Mouse (Mus musculus) erythroblast, embryonic 14.5 days (primary cell): ENCODE data around the gene Eif1ad. TPM values are rescaled to one million over a fixed set of nuclear protein-coding genes. Genes with fewer than 3 reads are reported as not detected.

Experiments
- H3K27me3 ChIP-seq: 2 replicates; pipeline ENCODE4 v1.6.1; 2012; ENCODE audit warnings: inconsistent platforms; ENCODE audit not compliant: control insufficient read depth
- H3K36me3 ChIP-seq: 2 replicates; pipeline ENCODE4 v1.6.1; 2012; ENCODE audit warnings: mild to moderate bottlenecking, inconsistent platforms; ENCODE audit not compliant: control insufficient read depth
- H3K4me1 ChIP-seq: 2 replicates; pipeline ENCODE4 v1.6.1; 2012; ENCODE audit warnings: inconsistent platforms; ENCODE audit not compliant: control insufficient read depth
- H3K4me3 ChIP-seq: replicated peaks from 2 replicates; pipeline ENCODE3; 2012; ENCODE audit warnings: moderate library complexity, mild to moderate bottlenecking, inconsistent platforms
- H3K9me3 ChIP-seq: 2 replicates; pipeline ENCODE4 v1.6.1; 2012; ENCODE audit warnings: low read length, inconsistent platforms, mixed read lengths; ENCODE audit not compliant: control insufficient read depth
- GATA1 ChIP-seq: IDR thresholded peaks from 2 replicates; pipeline ENCODE4 v1.6.1; 2012; ENCODE audit warnings: low read length, inconsistent platforms, mixed read lengths
- TAL1 ChIP-seq: IDR thresholded peaks from 3 replicates; pipeline ENCODE4 v1.6.1; 2012; ENCODE audit warnings: low read length, inconsistent platforms, mixed read lengths
- polyA plus RNA-seq: library from polyadenylated mRNA; stranded (reverse); fragments of >175 nt; gene quantifications from 2 replicates; pipeline ENCODE4 v1.2.3, GENCODE M21; 2012

Eif1ad gene
- polyA plus RNA-seq, 1 experiment = 4.6 TPM

DNA sequence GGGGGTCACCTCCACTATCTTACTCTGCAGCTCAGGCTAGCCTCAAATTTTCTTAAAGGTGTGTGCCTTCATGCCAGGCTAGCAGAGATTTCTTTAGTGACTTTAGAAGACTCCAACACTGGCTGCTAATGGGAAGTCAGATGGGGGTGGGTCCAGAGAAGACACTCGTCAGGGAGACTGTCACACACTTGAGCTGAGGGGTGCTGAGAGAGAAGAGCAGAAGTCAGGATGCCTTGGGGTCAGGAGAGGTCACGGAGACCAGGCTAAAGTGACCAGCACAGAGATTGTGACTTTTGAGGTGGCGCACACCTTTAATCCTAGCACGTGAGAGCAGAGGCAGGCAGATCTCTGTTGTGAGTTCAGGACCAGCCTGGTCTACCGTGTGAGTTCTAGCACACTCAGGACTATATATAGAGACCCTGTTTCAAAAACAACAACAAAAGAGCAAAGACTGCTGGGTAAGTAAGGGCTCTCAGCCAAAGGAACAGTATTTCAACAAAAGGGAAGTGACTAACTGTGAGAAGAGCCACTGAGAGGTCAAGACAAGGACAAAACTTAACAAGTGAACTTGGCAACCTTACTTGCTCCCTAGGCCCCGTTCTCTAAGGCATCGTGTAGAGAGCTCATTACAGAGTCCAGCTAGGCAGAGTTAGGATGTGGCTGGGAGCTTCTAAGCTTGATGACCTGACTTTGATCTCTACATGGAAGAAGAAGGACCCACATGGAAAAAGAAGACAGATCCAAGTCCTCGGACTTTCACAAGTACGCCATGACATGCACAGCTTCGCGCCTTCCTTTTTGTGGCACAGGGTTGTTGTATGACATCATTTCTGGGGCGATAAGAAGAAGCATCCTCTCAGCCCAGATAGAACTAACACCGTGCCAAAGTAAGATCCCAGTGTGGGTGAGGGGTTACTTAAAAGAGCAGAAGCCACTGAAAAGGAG lies 41.8 kb downstream of the Eif1ad start:
- H3K36me3 ChIP-seq = no peaks in the 10 kb centered on the region

DNA sequence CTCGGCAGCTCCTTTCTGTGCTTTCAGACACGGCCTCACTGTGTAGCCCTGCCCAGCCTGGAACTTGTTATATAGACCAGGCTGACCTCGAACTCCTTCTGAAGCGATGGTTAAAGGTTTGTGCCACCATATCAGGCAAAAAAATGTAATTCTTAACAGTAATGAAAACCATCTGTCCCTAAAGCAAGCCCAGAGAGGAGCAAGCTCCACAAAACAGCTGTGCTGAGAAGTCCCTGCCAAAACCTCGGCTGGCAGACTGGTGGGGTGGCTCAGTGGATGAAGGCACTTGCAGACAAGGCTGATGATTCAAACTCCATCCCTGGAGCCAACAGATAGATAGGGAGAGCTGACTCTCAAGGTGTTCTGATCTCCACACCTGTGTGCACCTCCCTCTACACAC lies 42.5 kb downstream of the Eif1ad start:
- Histone ChIP-seq H3K36me3 (no peaks in the 10 kb centered on the region), H3K4me3 (no peak overlapping the region), H3K27me3 (no peaks in the 10 kb centered on the region), H3K4me1 (peaks cover 2% of the 10 kb centered on the region; the same call in 1 of the 2 replicates), H3K9me3 (no peaks in the 10 kb centered on the region)
- no peak for TF ChIP-seq GATA1
- TF ChIP-seq TAL1 = no peak

More for the DNA sequence above, 41.8 kb downstream of the Eif1ad start:
- H3K4me1 ChIP-seq = peaks cover 2% of the 10 kb centered on the region; the same call in 1 of the 2 replicates
- no peak overlapping the region for H3K4me3 ChIP-seq
- no peaks in the 10 kb centered on the region for H3K9me3 ChIP-seq
- H3K27me3 ChIP-seq = no peaks in the 10 kb centered on the region
- TF ChIP-seq GATA1 (no peak), TAL1 (no peak)

DNA sequence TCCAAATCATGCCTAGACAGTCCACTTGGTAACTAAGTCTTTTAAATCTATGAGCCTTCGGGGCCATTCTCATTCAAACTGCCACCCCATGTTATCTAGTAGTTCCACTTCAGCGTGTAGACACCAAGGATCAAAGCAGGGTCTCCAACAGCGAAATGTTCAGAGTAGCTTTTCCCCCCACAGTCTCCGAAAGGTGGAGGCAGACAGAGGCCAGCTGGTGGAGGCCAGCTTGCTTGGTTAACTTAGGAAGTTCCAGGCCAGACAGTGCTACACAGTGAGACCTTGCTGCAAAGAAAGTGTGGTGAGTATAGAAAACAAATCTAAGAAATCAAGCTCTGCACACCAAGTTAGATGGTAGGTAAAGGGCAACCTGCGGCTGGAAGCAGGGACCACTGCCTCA lies 44.1 kb downstream of the Eif1ad start:
- Histone ChIP-seq H3K4me3 (no peak overlapping the region), H3K9me3 (no peaks in the 10 kb centered on the region), H3K36me3 (no peaks in the 10 kb centered on the region), H3K27me3 (no peaks in the 10 kb centered on the region), H3K4me1 (peaks cover 7% of the 10 kb centered on the region)
- TF ChIP-seq GATA1 = no peak
- TF ChIP-seq TAL1 = no peak

DNA sequence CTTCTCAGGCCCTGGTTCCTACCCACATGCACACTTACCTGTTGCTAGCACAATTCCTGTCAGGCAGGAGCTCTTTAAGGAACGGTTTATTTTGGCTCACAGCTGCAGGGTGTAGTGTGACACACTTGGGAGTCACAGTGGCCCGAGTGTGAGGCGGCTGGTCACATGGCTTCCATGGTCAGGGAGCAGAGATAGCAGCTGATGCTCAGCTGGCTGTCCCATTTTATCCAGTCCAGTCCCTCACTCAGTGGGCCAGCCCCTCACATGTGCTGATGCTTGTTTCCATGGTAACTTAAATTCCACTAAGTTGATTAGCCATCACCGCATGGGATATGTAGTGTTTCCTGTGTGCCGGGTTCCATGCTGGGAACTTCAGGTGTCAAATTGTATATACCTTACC lies 45.4 kb downstream of the Eif1ad start:
- no peaks in the 10 kb centered on the region for H3K9me3 ChIP-seq
- H3K36me3 ChIP-seq = no peaks in the 10 kb centered on the region
- H3K27me3 ChIP-seq = no peaks in the 10 kb centered on the region
- peaks cover 7% of the 10 kb centered on the region for H3K4me1 ChIP-seq
- TF ChIP-seq GATA1 (no peak), TAL1 (no peak)
- no peak overlapping the region for H3K4me3 ChIP-seq

DNA sequence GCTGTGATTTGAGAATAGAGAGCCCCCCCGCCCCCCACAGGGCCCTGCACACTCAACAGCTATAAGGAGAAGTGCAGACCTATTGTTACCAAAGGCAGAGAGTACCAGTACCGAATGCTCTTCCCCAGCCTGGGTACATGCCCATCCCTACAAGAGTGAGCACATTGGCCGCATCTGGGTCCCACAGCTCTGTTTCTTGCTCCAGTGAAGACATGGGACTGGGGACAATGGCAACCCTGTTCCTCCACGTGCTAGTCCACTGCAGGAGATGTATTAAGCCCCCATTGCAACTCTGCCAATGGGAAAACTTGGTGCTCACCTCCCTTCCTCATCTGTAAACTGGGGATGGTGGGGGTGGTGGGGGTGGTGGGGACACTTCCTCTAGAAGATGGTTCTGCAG lies 47.3 kb downstream of the Eif1ad start:
- H3K36me3 ChIP-seq = no peaks in the 10 kb centered on the region
- H3K27me3 ChIP-seq = no peaks in the 10 kb centered on the region
- H3K9me3 ChIP-seq = no peaks in the 10 kb centered on the region
- no peak for TF ChIP-seq GATA1
- no peak for TF ChIP-seq TAL1
- H3K4me3 ChIP-seq = no peak overlapping the region
- peaks cover 7% of the 10 kb centered on the region for H3K4me1 ChIP-seq

DNA sequence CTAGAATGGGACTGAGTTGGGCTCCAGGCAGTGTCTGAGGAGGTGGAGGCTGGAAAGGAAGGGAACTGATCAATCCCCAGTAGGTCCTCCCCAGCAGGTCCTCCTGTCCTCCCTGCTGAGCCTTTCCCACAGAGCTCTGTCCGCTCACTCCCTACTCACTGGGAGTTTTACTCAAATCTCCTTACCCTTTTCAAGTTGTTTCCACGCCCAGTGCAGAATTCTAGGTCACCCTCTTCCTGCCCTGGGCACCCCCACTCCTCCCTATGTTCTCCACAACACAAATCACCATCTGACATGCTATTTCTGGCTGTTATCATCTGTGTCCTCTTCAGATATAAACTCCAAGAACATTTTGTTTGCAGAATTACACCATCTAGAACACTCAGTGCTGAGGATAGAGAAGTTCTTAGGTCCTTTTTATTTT lies 48.0 kb downstream of the Eif1ad start:
- Histone ChIP-seq H3K9me3 (no peaks in the 10 kb centered on the region), H3K36me3 (peaks cover under 1% of the 10 kb centered on the region), H3K4me3 (no peak overlapping the region), H3K4me1 (peaks cover 5% of the 10 kb centered on the region; the same call in 1 of the 2 replicates), H3K27me3 (no peaks in the 10 kb centered on the region)
- TF ChIP-seq TAL1 (no peak), GATA1 (no peak)

DNA sequence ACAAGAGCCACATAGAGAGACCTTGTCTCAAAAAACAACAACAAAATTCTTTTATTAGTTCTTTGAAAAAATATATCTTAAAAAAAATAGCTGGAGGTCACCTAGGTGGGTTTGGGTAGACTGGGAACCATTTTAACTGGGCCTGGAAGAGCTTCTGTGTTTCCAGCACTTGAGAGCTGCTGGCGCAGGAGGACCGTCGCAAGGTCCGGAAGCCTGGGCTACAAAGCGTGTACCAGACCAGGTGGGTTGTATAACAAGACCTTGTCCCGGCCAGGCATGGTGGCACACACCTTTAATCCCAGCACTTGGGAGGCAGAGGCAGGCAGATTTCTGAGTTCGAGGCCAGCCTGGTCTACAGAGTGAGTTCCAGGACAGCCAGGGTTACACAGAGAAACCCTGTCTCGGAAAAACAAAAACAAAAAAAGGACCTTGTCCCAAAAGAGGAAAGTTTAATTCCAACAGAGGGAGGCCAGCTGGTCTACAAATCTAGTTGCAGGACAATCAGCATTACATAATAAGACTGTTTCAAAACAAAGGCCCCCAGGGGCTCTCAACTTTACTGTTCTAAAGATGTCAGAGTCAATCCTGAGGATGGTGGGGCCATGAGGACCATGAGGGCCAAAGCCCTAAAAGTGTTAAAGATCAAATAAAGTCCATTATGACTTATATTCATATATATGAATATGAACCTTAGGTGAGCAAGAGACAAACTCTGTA lies 52.4 kb downstream of the Eif1ad start:
- peaks cover 24% of the 10 kb centered on the region for H3K4me1 ChIP-seq

DNA sequence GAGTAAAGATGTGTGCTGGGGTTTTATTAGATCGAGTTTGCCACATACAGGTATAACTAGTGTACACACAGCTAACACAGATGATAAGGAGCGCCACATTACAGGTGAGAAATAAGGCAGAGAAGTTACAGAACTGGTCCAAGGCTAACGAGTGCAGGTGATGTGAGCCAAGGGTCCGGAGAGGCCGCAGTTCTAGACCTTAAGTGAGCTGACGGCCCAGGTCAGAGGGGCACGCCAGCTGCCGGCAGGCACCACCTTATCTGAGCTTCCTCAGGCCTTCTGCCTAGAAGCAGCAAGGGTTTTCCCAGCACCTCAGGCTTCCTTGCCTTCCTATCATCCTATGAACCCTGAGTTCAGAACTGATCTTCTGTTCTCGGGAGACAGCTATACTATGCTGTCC lies 53.1 kb downstream of the Eif1ad start:
- no peaks in the 10 kb centered on the region for H3K9me3 ChIP-seq
- peaks cover 25% of the 10 kb centered on the region for H3K4me1 ChIP-seq
- H3K36me3 ChIP-seq = peaks cover 31% of the 10 kb centered on the region
- TF ChIP-seq TAL1 (no peak), GATA1 (no peak)
- H3K4me3 ChIP-seq = no peak overlapping the region
- H3K27me3 ChIP-seq = no peaks in the 10 kb centered on the region

More for the DNA sequence above, 52.4 kb downstream of the Eif1ad start:
- Histone ChIP-seq H3K4me3 (no peak overlapping the region), H3K36me3 (peaks cover 31% of the 10 kb centered on the region), H3K9me3 (no peaks in the 10 kb centered on the region), H3K27me3 (no peaks in the 10 kb centered on the region)
- TF ChIP-seq GATA1 (no peak), TAL1 (no peak)

DNA sequence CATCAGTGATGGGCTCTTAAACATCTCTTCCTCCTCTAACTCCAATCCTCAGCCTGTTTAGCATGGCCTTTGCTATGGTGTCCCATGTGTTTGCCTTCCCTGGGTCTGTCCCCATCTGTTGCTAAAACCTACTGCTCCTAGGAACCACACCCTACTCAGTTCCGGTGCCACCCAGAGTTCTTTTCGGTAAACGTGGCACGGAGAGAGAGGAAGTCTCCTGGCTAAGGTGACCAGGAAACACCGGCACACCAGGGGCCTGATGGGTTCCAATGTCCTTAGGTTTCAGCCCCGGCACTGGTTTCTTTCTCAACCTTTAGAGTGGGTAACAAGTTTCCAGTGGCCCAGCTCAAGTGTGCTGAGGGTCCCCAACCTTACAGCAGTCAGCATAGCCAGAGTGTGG lies 54.0 kb downstream of the Eif1ad start:
- no peaks in the 10 kb centered on the region for H3K9me3 ChIP-seq
- H3K27me3 ChIP-seq = no peaks in the 10 kb centered on the region
- TF ChIP-seq GATA1 (no peak), TAL1 (no peak)
- H3K36me3 ChIP-seq = peaks cover 31% of the 10 kb centered on the region
- H3K4me1 ChIP-seq = peaks cover 29% of the 10 kb centered on the region
- H3K4me3 ChIP-seq = no peak overlapping the region

Other genes with a start within 250 kb of the Eif1ad start
- gene Klc2, start 248.2 kb upstream of the Eif1ad start, polyA plus RNA-seq = 0.52 and 1.2 TPM in 2 replicates
- 2.6 and 2.7 TPM in 2 replicates for gene Pacs1, start 93.6 kb upstream of the Eif1ad start, polyA plus RNA-seq
- gene Sf3b2, start 71.3 kb upstream of the Eif1ad start, polyA plus RNA-seq = 23.0 and 27.9 TPM in 2 replicates
- gene Gal3st3, start 68.4 kb upstream of the Eif1ad start, polyA plus RNA-seq = not detected in 2 replicates
- not detected in 2 replicates for gene Catsper1, start 31.0 kb upstream of the Eif1ad start, polyA plus RNA-seq
- not detected in 2 replicates for gene Cst6, start 17.2 kb upstream of the Eif1ad start, polyA plus RNA-seq
- gene Banf1, start 427 bp downstream of the Eif1ad start, polyA plus RNA-seq = 15.6 and 21.7 TPM in 2 replicates
- gene Sart1, start 22.0 kb downstream of the Eif1ad start, polyA plus RNA-seq = 15.8 and 17.4 TPM in 2 replicates
- gene Tsga10ip, start 35.8 kb downstream of the Eif1ad start, polyA plus RNA-seq = not detected in 2 replicates
- 25.1 and 29.2 TPM in 2 replicates for gene Drap1, start 58.2 kb downstream of the Eif1ad start, polyA plus RNA-seq
- 3.1 and 3.7 TPM in 2 replicates for gene AI837181, start 58.4 kb downstream of the Eif1ad start, polyA plus RNA-seq
- 0.12 and 0.18 TPM in 2 replicates for gene Fosl1, start 80.8 kb downstream of the Eif1ad start, polyA plus RNA-seq
- gene Ccdc85b, start 91.2 kb downstream of the Eif1ad start, polyA plus RNA-seq = 0.54 and 0.57 TPM in 2 replicates
- gene Fibp, start 93.9 kb downstream of the Eif1ad start, polyA plus RNA-seq = 2.4 and 11.7 TPM in 2 replicates
- gene Ctsw, start 101.8 kb downstream of the Eif1ad start, polyA plus RNA-seq = not detected in 2 replicates
- 0.03 and 0.04 TPM in 2 replicates for gene Efemp2, start 107.2 kb downstream of the Eif1ad start, polyA plus RNA-seq
- gene Mus81, start 121.7 kb downstream of the Eif1ad start, polyA plus RNA-seq = 5.2 and 9.4 TPM in 2 replicates
- 151 and 164 TPM in 2 replicates for gene Cfl1, start 123.7 kb downstream of the Eif1ad start, polyA plus RNA-seq
- gene 1700020D05Rik, start 137.0 kb downstream of the Eif1ad start, polyA plus RNA-seq = 0.10 and 0.18 TPM in 2 replicates
- gene Snx32, start 143.8 kb downstream of the Eif1ad start, polyA plus RNA-seq = 1.3 and 1.5 TPM in 2 replicates
- 0.01 TPM in 2 replicates for gene Ovol1, start 193.9 kb downstream of the Eif1ad start, polyA plus RNA-seq
- 0.19 and 0.20 TPM in 2 replicates for gene Ap5b1, start 201.3 kb downstream of the Eif1ad start, polyA plus RNA-seq
- gene Rnaseh2c, start 235.1 kb downstream of the Eif1ad start, polyA plus RNA-seq = 82.8 and 90.8 TPM in 2 replicates
- 6.0 and 7.0 TPM in 2 replicates for gene Kat5, start 243.5 kb downstream of the Eif1ad start, polyA plus RNA-seq